Mouse (Mus musculus) heart, embryonic 10.5 days (tissue): ENCODE measurements around the gene Prss28. TPM values are rescaled to one million over a fixed set of nuclear protein-coding genes. Genes with fewer than 3 reads are reported as not detected.

Experiments
- DNase-seq: peaks from one replicate; pipeline ENCODE4 v3.0.0-alpha.2; 2017; ENCODE audit warnings: low spot score
- H3K27ac ChIP-seq: fragments of 300-500 bp; sonication (generic); 2 replicates; pipeline ENCODE4 v1.5.1; 2016; ENCODE audit warnings: mild to moderate bottlenecking
- H3K27me3 ChIP-seq: fragments of 300-500 bp; sonication (generic); 2 replicates; pipeline ENCODE4 v1.6.1; 2016; ENCODE audit warnings: mild to moderate bottlenecking; ENCODE audit not compliant: poor library complexity, insufficient read depth, severe bottlenecking
- H3K36me3 ChIP-seq: fragments of 300-500 bp; sonication (generic); 2 replicates; pipeline ENCODE4 v1.6.1; 2016; ENCODE audit warnings: mild to moderate bottlenecking, moderate library complexity
- H3K4me1 ChIP-seq: fragments of 300-500 bp; sonication (generic); 2 replicates; pipeline ENCODE4 v1.6.1; 2016; ENCODE audit warnings: mild to moderate bottlenecking
- H3K4me3 ChIP-seq: fragments of 300-500 bp; sonication (generic); 2 replicates; pipeline ENCODE4 v1.5.1; 2016; ENCODE audit warnings: mild to moderate bottlenecking, moderate library complexity
- H3K9me3 ChIP-seq: fragments of 300-500 bp; sonication (generic); 2 replicates; pipeline ENCODE4 v1.6.1; 2016; ENCODE audit warnings: mild to moderate bottlenecking, moderate library complexity
- WGBS: fragments of 180-500 bp; shearing (Covaris S2); methylation state at CpG from one replicate; pipeline ENCODE4 v1.1.7; 2016; 5-methylcytosine and 5-hydroxymethylcytosine counted together
- polyA plus RNA-seq: library from polyadenylated mRNA; unstranded; fragments of >200 nt; fragmentation: Nextera tagmentation; extraction: Ambion mirVana; gene quantifications from 2 replicates; pipeline ENCODE4 v1.2.1, GENCODE M21; 2016

Prss28 gene
- polyA plus RNA-seq, result not detected in 2 replicates

- no peaks in the 10 kb centered on the region for H3K36me3 ChIP-seq
- H3K27ac ChIP-seq, result no peak within 1 kb of the TSS
- no peaks in the 10 kb centered on the region for H3K4me1 ChIP-seq
- WGBS, result 58% methylated on average over 4 of the region's 4 CpGs
- no peaks in the 10 kb centered on the region for H3K9me3 ChIP-seq
- DNase-seq, result no peak
- peaks cover 20% of the 10 kb centered on the region; the same call in 1 of the 2 replicates for H3K27me3 ChIP-seq
- no peak within 1 kb of the TSS for H3K4me3 ChIP-seq
Measured at GRCm38 (mm10) chr17:25308346-25308745, at the start of gene Prss28. TSS of gene Prss28 (plus strand) at chr17:25308646.

GRCm38 (mm10) chr17:25264453-25264852, 44.0 kb upstream of the Prss28 start:
- no peak overlapping the region for H3K4me3 ChIP-seq
- H3K4me1 ChIP-seq, result peaks cover under 1% of the 10 kb centered on the region; the same call in 1 of the 2 replicates
- H3K27me3 ChIP-seq, result no peaks in the 10 kb centered on the region
- DNase-seq, result no peak
- no peak overlapping the region for H3K27ac ChIP-seq
- H3K36me3 ChIP-seq, result peaks cover 84% of the 10 kb centered on the region
- 68% methylated on average over 3 of the region's 3 CpGs for WGBS
- no peaks in the 10 kb centered on the region for H3K9me3 ChIP-seq

GRCm38 (mm10) chr17:25270795-25271335, 37.6 kb upstream of the Prss28 start:
- no peaks in the 10 kb centered on the region for H3K9me3 ChIP-seq
- H3K36me3 ChIP-seq, result peaks cover 45% of the 10 kb centered on the region
- no peak overlapping the region for H3K27ac ChIP-seq
- H3K4me3 ChIP-seq, result peak overlapping the region; percentile 98
- no peak for DNase-seq
- H3K27me3 ChIP-seq, result no peaks in the 10 kb centered on the region
- peaks cover 31% of the 10 kb centered on the region for H3K4me1 ChIP-seq
- WGBS, result 72% methylated on average over 2 of the region's 2 CpGs

GRCm38 (mm10) chr17:25272326-25272725, 36.1 kb upstream of the Prss28 start:
- H3K4me3 ChIP-seq, result peak overlapping the region; percentile 98
- H3K9me3 ChIP-seq, result no peaks in the 10 kb centered on the region
- H3K27ac ChIP-seq, result peak overlapping the region; percentile 100
- no peaks in the 10 kb centered on the region for H3K27me3 ChIP-seq
- under 1% methylated on average over 10 of the region's 10 CpGs for WGBS
- peaks cover 30% of the 10 kb centered on the region for H3K36me3 ChIP-seq
- DNase-seq, result no peak
- H3K4me1 ChIP-seq, result peaks cover 31% of the 10 kb centered on the region

- Histone ChIP-seq H3K9me3 (no peaks in the 10 kb centered on the region), H3K4me3 (peak overlapping the region; percentile 98), H3K27ac (peak overlapping the region; percentile 100), H3K27me3 (no peaks in the 10 kb centered on the region), H3K36me3 (peaks cover 22% of the 10 kb centered on the region), H3K4me1 (peaks cover 31% of the 10 kb centered on the region)
- DNase-seq, result peak; percentile 94
- 0% methylated on average over 90 of the region's 92 CpGs for WGBS
Measured at GRCm38 (mm10) chr17:25272951-25273705, 35.3 kb upstream of the Prss28 start.

GRCm38 (mm10) chr17:25273706-25274501, 34.5 kb upstream of the Prss28 start:
- WGBS, result under 1% methylated on average over 40 of the region's 45 CpGs
- DNase-seq, result peak; percentile 96
- H3K27me3 ChIP-seq, result no peaks in the 10 kb centered on the region
- peaks cover 15% of the 10 kb centered on the region for H3K36me3 ChIP-seq
- H3K4me3 ChIP-seq, result peak overlapping the region; percentile 98
- no peaks in the 10 kb centered on the region for H3K9me3 ChIP-seq
- H3K4me1 ChIP-seq, result peaks cover 31% of the 10 kb centered on the region
- peak overlapping the region; percentile 100 for H3K27ac ChIP-seq

GRCm38 (mm10) chr17:25274571-25275346, 33.7 kb upstream of the Prss28 start, which contains the start of gene Ube2i:
TSS of gene Ube2i (minus strand) at chr17:25274622.
- peak within 1 kb of the TSS; percentile 98 for H3K4me3 ChIP-seq
- H3K27me3 ChIP-seq, result no peaks in the 10 kb centered on the region
- 83% methylated on average over 9 of the region's 9 CpGs for WGBS
- H3K27ac ChIP-seq, result peak within 1 kb of the TSS; percentile 100
- H3K9me3 ChIP-seq, result no peaks in the 10 kb centered on the region
- DNase-seq, result no peak
- H3K4me1 ChIP-seq, result peaks cover 28% of the 10 kb centered on the region
- peaks cover 6% of the 10 kb centered on the region; the same call in 1 of the 2 replicates for H3K36me3 ChIP-seq

- Histone ChIP-seq H3K4me3 (no peak overlapping the region), H3K9me3 (no peaks in the 10 kb centered on the region), H3K36me3 (peaks cover 2% of the 10 kb centered on the region; the same call in 1 of the 2 replicates), H3K27me3 (no peaks in the 10 kb centered on the region), H3K4me1 (peaks cover 22% of the 10 kb centered on the region), H3K27ac (no peak overlapping the region)
- DNase-seq, result no peak
- 88% methylated on average over 3 of the region's 3 CpGs for WGBS
Measured at GRCm38 (mm10) chr17:25275833-25276232, 32.6 kb upstream of the Prss28 start.

- H3K36me3 ChIP-seq, result no peaks in the 10 kb centered on the region
- 32% methylated on average over 11 of the region's 11 CpGs for WGBS
- peak overlapping the region; percentile 18; the same call in 1 of the 2 replicates for H3K4me3 ChIP-seq
- no peaks in the 10 kb centered on the region for H3K9me3 ChIP-seq
- H3K4me1 ChIP-seq, result no peaks in the 10 kb centered on the region
- no peak overlapping the region for H3K27ac ChIP-seq
- DNase-seq, result peak; percentile 82
- H3K27me3 ChIP-seq, result no peaks in the 10 kb centered on the region
Measured at GRCm38 (mm10) chr17:25282133-25282532, 26.3 kb upstream of the Prss28 start.

GRCm38 (mm10) chr17:25285033-25285432, 23.4 kb upstream of the Prss28 start:
- Histone ChIP-seq H3K4me1 (no peaks in the 10 kb centered on the region), H3K4me3 (no peak overlapping the region), H3K27me3 (no peaks in the 10 kb centered on the region), H3K36me3 (no peaks in the 10 kb centered on the region), H3K27ac (no peak overlapping the region), H3K9me3 (no peaks in the 10 kb centered on the region)
- WGBS, result 29% methylated on average over 3 of the region's 3 CpGs
- DNase-seq, result no peak

GRCm38 (mm10) chr17:25288842-25289241, 19.6 kb upstream of the Prss28 start:
- no peaks in the 10 kb centered on the region for H3K9me3 ChIP-seq
- no peak overlapping the region for H3K4me3 ChIP-seq
- no peaks in the 10 kb centered on the region for H3K36me3 ChIP-seq
- DNase-seq, result no peak
- 27% methylated on average over 4 of the region's 4 CpGs for WGBS
- H3K27ac ChIP-seq, result no peak overlapping the region
- peaks cover 5% of the 10 kb centered on the region; the same call in 1 of the 2 replicates for H3K4me1 ChIP-seq
- H3K27me3 ChIP-seq, result 0 out of 2 replicates have a peak, but pooled peaks cover 6% of the 10 kb centered on the region

GRCm38 (mm10) chr17:25290411-25290810, 18.0 kb upstream of the Prss28 start:
- H3K9me3 ChIP-seq, result no peaks in the 10 kb centered on the region
- peaks cover 5% of the 10 kb centered on the region; the same call in 1 of the 2 replicates for H3K4me1 ChIP-seq
- no peak overlapping the region for H3K4me3 ChIP-seq
- WGBS, result 37% methylated on average over 4 of the region's 4 CpGs
- H3K27me3 ChIP-seq, result 0 out of 2 replicates have a peak, but pooled peaks cover 10% of the 10 kb centered on the region
- H3K27ac ChIP-seq, result no peak overlapping the region
- H3K36me3 ChIP-seq, result no peaks in the 10 kb centered on the region
- DNase-seq, result no peak
